Mouse (Mus musculus) hindbrain, embryonic 10.5 days (tissue): Measurements from ENCODE around the gene Nanos3. TPM values are rescaled to one million over a fixed set of nuclear protein-coding genes. Genes with fewer than 3 reads are reported as not detected.

Source experiments
- DNase-seq: peaks from one replicate; pipeline ENCODE4 v3.0.0-alpha.2; 2017; ENCODE audit warnings: low spot score
- H3K27ac ChIP-seq: fragments of 300-500 bp; sonication (generic); 2 replicates; pipeline ENCODE4 v1.5.1; 2016; ENCODE audit warnings: mild to moderate bottlenecking, moderate library complexity
- H3K27me3 ChIP-seq: fragments of 300-500 bp; sonication (generic); 2 replicates; pipeline ENCODE4 v1.6.1; 2016; ENCODE audit warnings: mild to moderate bottlenecking; ENCODE audit not compliant: poor library complexity, insufficient read depth, severe bottlenecking
- H3K36me3 ChIP-seq: fragments of 300-500 bp; sonication (generic); 2 replicates; pipeline ENCODE4 v1.6.1; 2016; ENCODE audit warnings: mild to moderate bottlenecking, moderate library complexity
- H3K4me1 ChIP-seq: fragments of 300-500 bp; sonication (generic); replicated peaks from 2 replicates; pipeline ENCODE4 v1.6.1; 2016; ENCODE audit warnings: mild to moderate bottlenecking
- H3K4me3 ChIP-seq: fragments of 300-500 bp; sonication (generic); 2 replicates; pipeline ENCODE4 v1.5.1; 2016; ENCODE audit warnings: mild to moderate bottlenecking, moderate library complexity
- H3K9me3 ChIP-seq: fragments of 300-500 bp; sonication (generic); 2 replicates; pipeline ENCODE4 v1.6.1; 2016; ENCODE audit warnings: mild to moderate bottlenecking, moderate library complexity
- WGBS: fragments of 180-500 bp; shearing (Covaris S2); methylation state at CpG from one replicate; pipeline ENCODE4 v1.1.7; 2016; 5-methylcytosine and 5-hydroxymethylcytosine counted together
- polyA plus RNA-seq: library from polyadenylated mRNA; unstranded; fragments of >200 nt; fragmentation: Nextera tagmentation; extraction: Ambion mirVana; gene quantifications from 2 replicates; pipeline ENCODE4 v1.2.1, GENCODE M21; 2016

The Nanos3 gene
- polyA plus RNA-seq, result 2.5 and 6.8 TPM in 2 replicates

DNA sequence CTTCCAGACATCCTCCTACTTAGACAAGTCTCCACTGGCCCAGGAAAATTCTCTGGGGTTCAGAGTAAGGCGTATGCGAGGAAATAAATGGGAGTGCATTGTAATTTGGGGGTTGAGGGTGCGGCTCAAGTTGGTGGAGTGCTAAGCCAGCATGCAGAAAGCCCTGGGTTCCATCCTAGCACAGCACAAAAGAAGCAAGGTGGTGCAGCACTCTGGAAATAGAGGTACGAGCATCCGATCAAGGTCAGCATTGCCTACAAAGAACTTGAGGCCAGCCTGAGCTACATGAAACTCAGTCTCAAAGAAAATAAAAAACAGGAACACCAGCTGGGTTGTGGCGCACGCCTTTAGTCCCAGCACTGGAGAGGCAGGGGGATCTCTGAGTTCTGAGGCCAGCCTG lies at the start of gene Nanos3:
Nanos3 (minus strand) TSS at position 101 of the 400 bp plus-strand sequence.
- Histone ChIP-seq H3K9me3 (0 out of 2 replicates have a peak, but pooled peaks cover 5% of the 10 kb centered on the region), H3K36me3 (no peaks in the 10 kb centered on the region), H3K27me3 (peaks cover 32% of the 10 kb centered on the region), H3K27ac (peak within 1 kb of the TSS; percentile 100), H3K4me1 (peaks cover 60% of the 10 kb centered on the region), H3K4me3 (peak within 1 kb of the TSS; percentile 91)
- WGBS, result 92% methylated on average over 7 of the region's 7 CpGs
- no peak for DNase-seq

DNA sequence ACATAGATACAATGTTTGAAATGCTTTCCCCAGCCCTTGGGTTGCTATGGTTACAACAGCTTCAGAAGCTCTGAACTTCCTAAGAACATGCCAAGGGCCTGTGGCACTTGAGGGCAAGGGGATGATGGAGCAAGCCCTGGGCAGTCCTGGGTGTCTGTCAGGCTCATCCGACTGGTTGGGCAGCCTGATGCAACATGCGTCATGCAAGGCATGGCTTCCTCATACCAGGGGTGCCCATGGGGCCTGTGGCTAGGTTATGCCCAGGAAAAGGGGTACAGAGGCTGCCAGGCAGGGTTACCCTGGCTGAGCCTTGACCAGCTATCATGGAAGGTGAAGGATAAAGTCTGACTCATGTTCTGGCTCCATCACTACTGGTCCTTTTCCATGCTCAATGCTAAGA lies 48.0 kb upstream of the Nanos3 start:
- DNase-seq, result no peak
- Histone ChIP-seq H3K4me1 (peaks cover 26% of the 10 kb centered on the region), H3K9me3 (no peaks in the 10 kb centered on the region), H3K27me3 (no peaks in the 10 kb centered on the region), H3K27ac (no peak overlapping the region), H3K36me3 (peaks cover 69% of the 10 kb centered on the region), H3K4me3 (no peak overlapping the region)
- 91% methylated on average over 2 of the region's 2 CpGs for WGBS

DNA sequence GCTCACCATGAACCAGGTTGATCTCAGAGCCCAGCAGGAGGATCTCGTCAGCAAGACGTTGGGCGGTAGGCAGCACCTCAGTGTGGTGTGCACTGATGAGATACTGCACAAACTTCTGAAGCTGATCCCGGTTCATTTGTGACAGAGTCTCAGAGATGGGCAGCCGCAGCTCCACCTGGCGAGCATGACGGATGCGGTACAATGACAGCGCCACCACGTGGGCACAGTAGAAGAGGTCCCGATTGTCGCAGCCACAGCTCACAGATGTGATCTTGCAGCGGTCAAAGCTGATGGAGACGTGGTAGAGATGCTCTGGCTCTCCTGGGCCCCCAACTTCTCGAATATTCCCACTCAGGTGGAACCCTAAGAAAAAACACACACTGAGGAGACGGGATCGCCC lies 45.7 kb upstream of the Nanos3 start:
- Histone ChIP-seq H3K36me3 (peaks cover 92% of the 10 kb centered on the region), H3K4me3 (no peak overlapping the region), H3K9me3 (no peaks in the 10 kb centered on the region), H3K27me3 (no peaks in the 10 kb centered on the region), H3K4me1 (peaks cover 12% of the 10 kb centered on the region), H3K27ac (no peak overlapping the region)
- 81% methylated on average over 17 of the region's 17 CpGs for WGBS
- no peak for DNase-seq

DNA sequence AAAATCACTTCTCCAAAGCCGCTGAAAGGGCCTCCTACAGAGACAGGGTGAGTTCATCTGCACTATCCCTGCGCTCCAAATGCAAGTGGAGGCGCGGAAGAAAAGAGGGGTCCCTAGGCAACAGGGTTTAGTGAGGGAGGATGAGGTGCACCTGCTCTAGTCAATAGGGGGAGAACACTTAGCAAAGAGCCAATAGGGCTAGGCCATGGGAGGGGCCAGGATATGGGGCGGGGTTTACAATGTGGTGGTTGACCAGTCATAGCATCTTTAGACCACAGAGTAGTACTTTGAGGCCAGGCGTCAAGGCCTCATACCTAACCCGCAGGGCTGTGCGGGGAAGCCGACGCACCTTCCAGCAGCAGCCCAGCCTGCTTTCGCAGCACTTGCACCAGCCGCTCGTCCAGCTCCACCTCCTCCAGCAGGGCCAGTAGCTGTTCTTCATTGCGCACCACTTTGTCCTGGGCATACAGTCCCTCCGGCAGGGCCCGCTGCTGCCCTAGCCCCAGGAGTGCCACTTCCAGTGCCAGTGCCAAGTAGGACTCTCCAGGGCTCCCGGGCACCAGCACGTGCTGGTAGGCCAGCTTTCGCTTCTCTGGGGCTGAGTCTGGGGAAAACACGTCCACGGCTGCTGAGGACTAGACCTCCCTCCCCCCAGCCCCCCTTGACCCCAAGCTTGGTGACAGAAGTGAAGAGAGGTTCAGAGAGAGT lies 38.5 kb upstream of the Nanos3 start:
- no peaks in the 10 kb centered on the region for H3K9me3 ChIP-seq
- WGBS, result 83% methylated on average over 21 of the region's 21 CpGs

DNA sequence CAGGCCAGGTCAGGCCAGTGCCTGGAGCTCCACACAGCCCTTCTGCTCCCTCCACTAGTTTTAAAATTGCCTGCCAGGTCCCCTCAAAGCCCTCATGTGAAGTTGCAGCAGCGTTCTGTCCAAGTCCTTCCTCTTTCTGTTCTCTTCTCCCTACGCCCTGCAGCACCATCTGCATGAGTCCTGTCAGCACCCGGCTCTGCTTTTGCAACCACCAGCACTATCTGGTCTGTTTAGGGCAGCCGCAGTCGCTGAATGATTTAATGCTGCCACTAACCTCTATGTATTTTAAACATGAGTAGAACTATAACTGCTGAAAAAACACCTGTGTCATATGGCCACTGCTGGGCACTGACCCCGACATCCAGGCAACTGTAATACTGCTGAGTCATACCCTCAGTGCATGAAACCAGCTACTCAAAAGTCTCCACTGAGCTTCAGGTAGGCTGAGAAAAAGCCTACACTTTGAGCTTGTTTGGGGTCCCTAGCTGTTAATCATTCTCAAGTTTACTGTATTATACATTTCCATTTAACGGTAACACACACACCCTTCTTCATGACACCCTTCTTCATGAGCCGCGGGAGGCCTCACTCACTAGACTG lies 37.6 kb upstream of the Nanos3 start:
- no peak overlapping the region for H3K4me3 ChIP-seq
- 92% methylated on average over 9 of the region's 9 CpGs for WGBS
- H3K27me3 ChIP-seq, result no peaks in the 10 kb centered on the region
- H3K36me3 ChIP-seq, result peaks cover 98% of the 10 kb centered on the region
- H3K27ac ChIP-seq, result no peak overlapping the region
- no peaks in the 10 kb centered on the region for H3K4me1 ChIP-seq
- no peak for DNase-seq
- H3K9me3 ChIP-seq, result no peaks in the 10 kb centered on the region

More for the DNA sequence above, 38.5 kb upstream of the Nanos3 start:
- peaks cover 98% of the 10 kb centered on the region for H3K36me3 ChIP-seq
- H3K27ac ChIP-seq, result no peak overlapping the region
- H3K4me3 ChIP-seq, result no peak overlapping the region
- DNase-seq, result no peak
- no peaks in the 10 kb centered on the region for H3K27me3 ChIP-seq
- no peaks in the 10 kb centered on the region for H3K4me1 ChIP-seq

DNA sequence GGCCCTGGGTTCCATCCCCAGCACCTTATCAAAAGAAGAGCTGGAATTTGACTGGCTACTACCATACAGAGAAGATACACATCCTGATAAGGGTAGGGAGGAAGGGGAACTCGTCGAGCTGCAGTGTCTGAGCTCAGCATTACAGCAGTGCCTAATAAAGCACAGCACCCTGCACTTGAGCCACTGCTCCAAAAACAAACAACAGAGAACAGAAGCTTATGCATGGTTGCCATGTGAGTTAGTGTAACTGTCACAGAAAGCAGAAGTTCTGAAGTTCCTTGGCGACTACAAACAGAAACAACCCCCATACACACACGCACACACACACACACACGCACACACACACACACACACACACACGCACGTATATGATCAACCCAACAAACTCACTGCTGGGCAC lies 35.1 kb upstream of the Nanos3 start:
- 92% methylated on average over 7 of the region's 7 CpGs for WGBS
- Histone ChIP-seq H3K27ac (no peak overlapping the region), H3K4me3 (no peak overlapping the region), H3K9me3 (no peaks in the 10 kb centered on the region), H3K27me3 (no peaks in the 10 kb centered on the region), H3K4me1 (no peaks in the 10 kb centered on the region), H3K36me3 (peaks cover 98% of the 10 kb centered on the region)
- no peak for DNase-seq

DNA sequence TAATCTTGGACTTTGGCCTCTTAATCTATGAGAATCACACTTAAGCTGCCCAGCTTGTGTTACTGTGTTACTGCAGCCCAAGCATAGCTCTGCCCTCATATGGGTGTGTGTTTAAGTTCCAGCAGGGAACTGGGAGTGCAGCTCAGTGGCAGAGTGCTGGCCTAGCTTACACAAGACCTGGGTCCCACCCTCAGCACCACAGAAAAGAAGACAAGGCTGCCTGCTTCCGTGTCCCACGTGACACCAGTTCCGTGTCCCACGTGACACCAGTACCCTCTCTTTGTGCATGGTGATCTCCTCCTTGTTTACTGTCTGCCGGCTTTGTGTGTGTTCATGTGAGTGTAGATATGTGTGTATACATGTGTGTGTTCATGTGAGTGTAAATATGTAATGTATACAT lies 33.1 kb upstream of the Nanos3 start:
- H3K9me3 ChIP-seq, result no peaks in the 10 kb centered on the region
- no peak overlapping the region for H3K27ac ChIP-seq
- H3K4me3 ChIP-seq, result no peak overlapping the region
- no peak for DNase-seq
- 96% methylated on average over 5 of the region's 5 CpGs for WGBS
- no peaks in the 10 kb centered on the region for H3K4me1 ChIP-seq
- peaks cover 98% of the 10 kb centered on the region for H3K36me3 ChIP-seq
- H3K27me3 ChIP-seq, result no peaks in the 10 kb centered on the region

DNA sequence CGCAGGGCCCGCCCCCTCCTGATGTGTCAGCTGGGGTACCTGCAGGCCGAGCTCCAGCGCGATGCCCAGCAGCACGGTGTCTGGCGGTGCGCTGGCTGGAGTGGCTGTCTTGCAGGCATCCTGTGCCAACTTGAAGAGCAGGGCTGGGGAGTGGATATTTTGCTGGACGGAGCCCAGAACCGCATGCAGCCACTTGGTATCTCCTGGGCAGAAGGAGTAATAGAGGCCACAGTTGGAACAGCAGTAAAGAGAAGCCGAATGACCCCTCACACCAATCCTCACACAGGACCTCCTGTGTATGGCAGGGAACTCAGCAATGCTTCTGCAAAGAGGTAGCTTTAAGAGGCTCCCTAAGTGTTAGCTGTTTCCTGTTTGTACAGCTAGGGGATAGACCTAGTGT lies 32.2 kb upstream of the Nanos3 start:
- no peak for DNase-seq
- H3K36me3 ChIP-seq, result peaks cover 98% of the 10 kb centered on the region
- no peak overlapping the region for H3K4me3 ChIP-seq
- H3K4me1 ChIP-seq, result no peaks in the 10 kb centered on the region
- no peak overlapping the region for H3K27ac ChIP-seq
- 97% methylated on average over 11 of the region's 11 CpGs for WGBS
- H3K9me3 ChIP-seq, result no peaks in the 10 kb centered on the region
- no peaks in the 10 kb centered on the region for H3K27me3 ChIP-seq

DNA sequence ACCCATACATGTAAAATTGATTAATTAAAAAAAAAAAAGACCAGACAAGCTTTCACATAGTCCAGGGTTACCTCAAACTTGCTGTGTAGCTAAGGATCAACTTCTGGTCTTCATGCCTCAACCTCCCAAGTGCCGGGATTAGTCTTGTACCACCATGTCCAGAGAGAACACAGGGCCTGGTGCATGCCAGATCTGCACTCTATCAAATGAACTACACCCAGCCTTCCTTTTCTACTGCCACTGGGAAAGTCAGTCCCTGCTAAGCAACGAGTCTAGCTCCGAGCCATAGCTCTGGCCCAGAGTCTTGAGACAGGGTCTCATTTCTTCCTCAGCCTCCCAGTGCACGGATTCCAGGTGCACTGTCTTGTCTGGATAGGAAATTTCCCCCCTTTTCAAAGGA lies 28.3 kb upstream of the Nanos3 start:
- H3K9me3 ChIP-seq, result no peaks in the 10 kb centered on the region
- H3K4me3 ChIP-seq, result no peak overlapping the region
- H3K27me3 ChIP-seq, result no peaks in the 10 kb centered on the region
- peaks cover 23% of the 10 kb centered on the region for H3K4me1 ChIP-seq
- no peak for DNase-seq
- H3K36me3 ChIP-seq, result peaks cover 95% of the 10 kb centered on the region
- no peak overlapping the region for H3K27ac ChIP-seq
- WGBS, result 92% methylated on average over 4 of the region's 4 CpGs

DNA sequence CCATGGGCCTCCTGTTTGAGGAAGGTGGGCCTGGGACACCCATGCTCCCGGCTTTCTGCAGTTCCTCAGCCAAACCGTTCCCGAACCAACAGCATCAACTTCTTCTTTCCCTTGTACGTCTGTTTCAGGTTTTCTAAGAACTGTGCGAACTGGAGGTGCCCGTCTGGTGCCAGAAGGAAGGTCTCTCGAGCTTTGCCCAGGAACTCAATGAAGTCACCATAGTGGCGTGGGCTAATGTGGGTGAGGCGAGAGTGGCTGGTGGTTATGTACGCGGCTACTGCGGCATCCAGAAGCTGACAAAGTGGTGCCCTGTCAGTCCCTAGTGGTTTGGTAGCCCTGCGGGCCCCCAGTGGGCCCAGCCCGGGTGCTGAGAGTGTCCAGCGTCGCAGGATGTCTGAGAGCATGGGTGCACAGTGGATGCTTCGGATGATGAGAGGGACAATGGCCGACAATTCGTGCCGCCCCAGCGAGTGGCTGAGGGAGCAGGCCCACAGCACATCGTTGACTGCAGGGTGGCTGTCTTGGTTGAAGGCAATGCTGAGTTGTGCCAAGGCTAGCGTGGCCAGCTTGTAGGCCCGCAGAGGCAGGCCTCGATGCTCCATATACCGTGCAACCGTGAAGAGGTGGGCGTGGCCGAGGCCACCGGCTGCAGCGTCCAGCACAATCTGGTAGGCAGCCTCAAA lies 27.0 kb upstream of the Nanos3 start:
- peaks cover 32% of the 10 kb centered on the region for H3K4me1 ChIP-seq
- no peak overlapping the region for H3K27ac ChIP-seq
- H3K4me3 ChIP-seq, result no peak overlapping the region
- no peaks in the 10 kb centered on the region for H3K9me3 ChIP-seq
- H3K36me3 ChIP-seq, result peaks cover 82% of the 10 kb centered on the region
- DNase-seq, result no peak
- no peaks in the 10 kb centered on the region for H3K27me3 ChIP-seq
- WGBS, result 93% methylated on average over 31 of the region's 31 CpGs

DNA sequence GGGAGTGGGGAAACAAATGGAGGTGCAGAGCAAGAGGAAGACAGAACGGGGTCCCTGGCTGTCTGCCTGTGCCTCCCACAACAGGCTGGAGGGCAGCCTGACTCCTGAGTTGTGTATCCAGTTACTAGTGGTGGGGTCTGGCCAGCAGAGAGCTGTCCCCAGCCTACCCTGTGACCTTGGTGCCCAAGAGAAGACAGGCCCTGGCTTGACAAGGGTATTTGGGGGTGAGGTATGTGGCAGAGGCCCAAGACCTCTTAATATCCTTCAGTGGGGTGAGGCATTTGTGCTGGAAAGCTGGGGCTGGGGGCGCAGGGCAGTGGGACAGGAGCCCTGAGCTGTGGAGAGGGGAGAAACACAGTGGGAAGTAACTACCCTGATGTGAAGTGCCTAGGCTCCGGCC lies 26.2 kb upstream of the Nanos3 start:
- peaks cover 74% of the 10 kb centered on the region for H3K36me3 ChIP-seq
- 86% methylated on average over 3 of the region's 3 CpGs for WGBS

DNA sequence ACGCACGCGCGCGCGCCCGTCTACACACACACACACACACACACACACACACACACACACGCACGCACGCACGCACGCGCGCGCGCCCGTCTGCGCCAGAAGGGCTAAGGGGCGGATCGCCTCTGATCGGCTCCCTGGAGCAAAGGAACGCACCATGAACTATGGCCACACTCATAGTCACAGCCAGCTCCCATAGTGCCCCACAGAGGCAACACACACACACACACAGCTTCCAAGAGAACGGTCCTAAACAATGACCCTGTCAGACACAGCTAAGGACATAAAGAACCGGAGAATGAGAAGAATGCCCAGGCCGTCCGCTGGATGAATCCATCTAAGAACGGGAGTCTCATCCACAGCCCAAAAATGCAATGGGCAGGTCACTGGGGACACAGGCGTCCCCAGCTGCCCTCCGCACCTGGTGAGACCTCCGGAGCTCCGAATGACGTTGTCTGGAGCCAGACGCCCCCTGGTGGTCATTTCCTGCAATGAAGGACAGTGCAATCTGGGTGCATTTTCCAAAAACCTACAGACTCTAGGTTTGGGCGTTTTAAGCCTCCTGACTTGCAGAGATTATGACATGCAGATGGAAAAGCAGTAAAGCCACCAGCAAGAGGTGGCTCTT lies 25.3 kb upstream of the Nanos3 start:
- Histone ChIP-seq H3K36me3 (peaks cover 65% of the 10 kb centered on the region), H3K4me3 (no peak overlapping the region), H3K9me3 (no peaks in the 10 kb centered on the region), H3K4me1 (peaks cover 32% of the 10 kb centered on the region), H3K27me3 (no peaks in the 10 kb centered on the region), H3K27ac (no peak overlapping the region)
- 58% methylated on average over 34 of the region's 34 CpGs for WGBS
- peak; percentile 82 for DNase-seq

More for the DNA sequence above, 26.2 kb upstream of the Nanos3 start:
- Histone ChIP-seq H3K9me3 (no peaks in the 10 kb centered on the region), H3K27ac (no peak overlapping the region), H3K4me3 (no peak overlapping the region), H3K27me3 (no peaks in the 10 kb centered on the region), H3K4me1 (peaks cover 32% of the 10 kb centered on the region)
- no peak for DNase-seq
